Mouse (Mus musculus) thymus, postnatal 36 days (tissue): ENCODE measurements around the gene Zfand6.

ENCODE experiments used
- DNase-seq, 2 experiments: peaks; one replicate each; pipeline ENCODE4 v3.0.0; 2022; ENCODE audit warnings: mixed read lengths in 2 of 2

The Zfand6 gene

GRCm38 (mm10) chr7:84689251-84690100, at the start of gene Zfand6:
TSS of gene Zfand6 (minus strand) at chr7:84689959.
- DNase-seq = peak; percentile 93

GRCm38 (mm10) chr7:84736803-84737202, 47.0 kb upstream of the Zfand6 start:
- no peak for DNase-seq

GRCm38 (mm10) chr7:84733038-84733437, 43.3 kb upstream of the Zfand6 start:
- no peak for DNase-seq

- DNase-seq = no peak
These were observed 42.3 kb upstream of the Zfand6 start for GRCm38 (mm10) chr7:84732052-84732451.

GRCm38 (mm10) chr7:84731076-84731475, 41.3 kb upstream of the Zfand6 start:
- DNase-seq = no peak

- DNase-seq = no peak
These were observed 33.2 kb upstream of the Zfand6 start for GRCm38 (mm10) chr7:84722804-84723459.

GRCm38 (mm10) chr7:84710287-84710958, 20.7 kb upstream of the Zfand6 start:
- no peak for DNase-seq

- DNase-seq = no peak
These were observed 17.1 kb upstream of the Zfand6 start for GRCm38 (mm10) chr7:84706877-84707276.

- DNase-seq = no peak
These were observed 346 bp upstream of the Zfand6 start for GRCm38 (mm10) chr7:84690101-84690509.

- DNase-seq = peak; percentile 8 to 11
These were observed 1.8 kb downstream of the Zfand6 start for GRCm38 (mm10) chr7:84687653-84688580.

- no peak for DNase-seq
These were observed 3.4 kb downstream of the Zfand6 start for GRCm38 (mm10) chr7:84686380-84686779.

- DNase-seq = no peak
These were observed 5.1 kb downstream of the Zfand6 start for GRCm38 (mm10) chr7:84684675-84685074.

GRCm38 (mm10) chr7:84681558-84681957, 8.2 kb downstream of the Zfand6 start:
- DNase-seq = no peak

- no peak for DNase-seq
These were observed 8.8 kb downstream of the Zfand6 start for GRCm38 (mm10) chr7:84680931-84681330.

- no peak for DNase-seq
These were observed 9.7 kb downstream of the Zfand6 start for GRCm38 (mm10) chr7:84680092-84680491.

- peak; percentile 53 to 65 for DNase-seq
These were observed 10.5 kb downstream of the Zfand6 start for GRCm38 (mm10) chr7:84679264-84679663.

- no peak for DNase-seq
These were observed 16.7 kb downstream of the Zfand6 start for GRCm38 (mm10) chr7:84673103-84673502.

- DNase-seq = no peak
These were observed 20.1 kb downstream of the Zfand6 start for GRCm38 (mm10) chr7:84669554-84670152.

- DNase-seq = no peak
These were observed 21.8 kb downstream of the Zfand6 start for GRCm38 (mm10) chr7:84667946-84668345.

GRCm38 (mm10) chr7:84652740-84653139, 37.0 kb downstream of the Zfand6 start:
- DNase-seq = no peak

GRCm38 (mm10) chr7:84651987-84652321, 37.8 kb downstream of the Zfand6 start:
- no peak for DNase-seq
